Mouse (Mus musculus) Patski (cell line): ENCODE data around the gene Fbxo42. TPM values are rescaled to one million over a fixed set of nuclear protein-coding genes. Genes with fewer than 3 reads are reported as not detected.

Source experiments
- ATAC-seq: fragments of 100-300 bp; one replicate; pipeline ENCODE4 v1.8.0; 2021
- CTCF ChIA-PET: fragments of 350-600 bp; sonication (Branson Sonifier 250); formaldehyde crosslinking; loops from one replicate; lab custom pipeline; 2022; ENCODE audit warnings: inconsistent platforms; lab: Charles Lee
- POLR2A ChIA-PET: fragments of 350-600 bp; sonication (Branson Sonifier 250); formaldehyde crosslinking; loops from one replicate; lab custom pipeline; 2022; ENCODE audit warnings: antibody characterized with exemption, inconsistent platforms; lab: Charles Lee
- DNase-seq: peaks from one replicate; pipeline ENCODE4 v3.0.0-alpha.2; 2011; ENCODE audit warnings: low read depth, low spot score
- H3K27me3 ChIP-seq: fragments of 371-371 bp; one replicate; pipeline ENCODE4 v1.5.1; 2021
- CTCF ChIP-seq: fragments of 100-300 bp; IDR thresholded peaks from one replicate; pipeline ENCODE4 v1.5.1; 2021
- in situ Hi-C: fragments of 300-500 bp; cut with MboI; formaldehyde crosslinking; loops from 3 replicates; pipeline ENCODE4 v1.11.1; 2018; ENCODE audit warnings: low pct_unique_long_range_greater_than_20kb, mixed read lengths
- polyA plus RNA-seq: library from polyadenylated mRNA; unstranded; gene quantifications from one replicate; pipeline ENCODE4 v1.2.3, GENCODE M21; 2021

Gene Fbxo42
- polyA plus RNA-seq, 1 experiment from 2014 or later = 9.2 TPM

- no peak for ATAC-seq
These were observed 100.3 kb downstream of the Fbxo42 start for GRCm38 (mm10) chr4:141247776-141248613.

DNA sequence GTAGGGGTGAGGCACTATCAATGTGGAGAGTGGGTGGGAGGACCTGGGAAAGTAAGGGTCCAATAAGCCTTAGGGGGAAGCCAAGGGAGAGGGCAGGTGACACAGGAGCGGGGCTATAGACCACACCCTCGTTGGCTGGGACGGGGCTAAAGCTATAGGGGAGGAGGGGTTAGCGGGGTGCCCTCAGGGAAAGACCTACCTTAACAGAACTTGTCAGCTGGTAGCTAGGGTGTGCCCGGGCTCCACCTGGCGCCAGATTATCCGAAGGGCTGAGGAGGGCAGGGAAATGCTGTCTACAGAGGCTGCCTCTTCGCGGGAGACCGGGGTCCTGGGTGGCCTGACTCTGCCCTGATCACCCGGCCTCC, 100.9 kb downstream of the Fbxo42 start:
- H3K27me3 ChIP-seq = no peaks in the 10 kb centered on the region
- ChIA-PET POLR2A (no interaction called here), CTCF (no interaction called here)
- ATAC-seq (no peak), DNase-seq (no peak)
- TF ChIP-seq CTCF = no peak
- in situ Hi-C loops = no loop called here

More at GRCm38 (mm10) chr4:141247776-141248613, 100.3 kb downstream of the Fbxo42 start:
- CTCF ChIA-PET = no interaction called here
- in situ Hi-C loops = no loop called here
- H3K27me3 ChIP-seq = no peaks in the 10 kb centered on the region
- POLR2A ChIA-PET = no interaction called here
- DNase-seq = no peak
- no peak for TF ChIP-seq CTCF

- ATAC-seq (no peak), DNase-seq (no peak)
- in situ Hi-C loops = no loop called here
- ChIA-PET CTCF (no interaction called here), POLR2A (no interaction called here)
- TF ChIP-seq CTCF = no peak
- H3K27me3 ChIP-seq = no peaks in the 10 kb centered on the region
These were observed 101.7 kb downstream of the Fbxo42 start for GRCm38 (mm10) chr4:141249383-141249782.

DNA sequence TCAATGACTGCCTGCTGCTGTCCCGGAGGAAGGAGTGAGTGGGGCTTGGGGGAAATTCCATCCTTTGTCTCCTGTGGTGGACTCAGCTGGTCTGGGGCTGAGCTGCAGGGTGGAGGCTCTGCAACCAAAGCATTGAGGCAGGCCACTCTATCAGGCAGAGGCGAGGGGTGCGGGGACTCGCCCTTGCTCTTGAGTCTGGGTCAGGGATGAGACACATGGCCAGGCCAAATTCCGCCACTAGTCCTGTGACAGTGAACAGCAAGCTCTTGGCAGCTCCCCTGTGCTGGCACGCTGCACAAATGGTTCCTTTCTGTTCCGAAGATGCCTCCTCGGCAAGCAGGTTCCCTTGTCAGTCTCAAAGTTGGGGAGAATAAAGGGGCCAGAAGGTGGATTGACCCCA, 103.4 kb downstream of the Fbxo42 start:
- in situ Hi-C loops = no loop called here
- DNase-seq (no peak), ATAC-seq (no peak)
- H3K27me3 ChIP-seq = no peaks in the 10 kb centered on the region
- ChIA-PET CTCF (no interaction called here), POLR2A (no interaction called here)
- no peak for TF ChIP-seq CTCF

GRCm38 (mm10) chr4:141252641-141253040, 104.9 kb downstream of the Fbxo42 start:
- in situ Hi-C loops = no loop called here
- CTCF ChIA-PET = interaction anchor here (1.0 kb wide), 1 partner anchor 22 kb away, joined by 3 read pairs; no protein-coding TSS in a partner anchor
- POLR2A ChIA-PET = no interaction called here

More at GRCm38 (mm10) chr4:141252641-141253040, 104.9 kb downstream of the Fbxo42 start:
- no peak for TF ChIP-seq CTCF
- no peak for DNase-seq
- ATAC-seq = no peak
- no peaks in the 10 kb centered on the region for H3K27me3 ChIP-seq

Other genes with a start within 250 kb of the Fbxo42 start
- gene Padi2, start 241.6 kb upstream of the Fbxo42 start, polyA plus RNA-seq = 4.6 TPM
- gene Sdhb, start 186.7 kb upstream of the Fbxo42 start, polyA plus RNA-seq = 296 TPM
- gene Atp13a2, start 161.0 kb upstream of the Fbxo42 start, polyA plus RNA-seq = 42.6 TPM
- 40.3 TPM for gene Mfap2, start 137.5 kb upstream of the Fbxo42 start, polyA plus RNA-seq
- 11.9 TPM for gene Crocc, start 87.4 kb upstream of the Fbxo42 start, polyA plus RNA-seq
- gene Necap2, start 69.6 kb upstream of the Fbxo42 start, polyA plus RNA-seq = 55.9 TPM
- not detected for gene Spata21, start 59.6 kb upstream of the Fbxo42 start, polyA plus RNA-seq
- gene Szrd1, start 8.1 kb upstream of the Fbxo42 start, polyA plus RNA-seq = 54.3 TPM
- 1.9 TPM for gene Rsg1, start 66.0 kb downstream of the Fbxo42 start, polyA plus RNA-seq
- gene Arhgef19, start 91.6 kb downstream of the Fbxo42 start, polyA plus RNA-seq = 4.8 TPM
- 59.1 TPM for gene Epha2, start 153.3 kb downstream of the Fbxo42 start, polyA plus RNA-seq
- gene Fam131c, start 220.3 kb downstream of the Fbxo42 start, polyA plus RNA-seq = 0.60 TPM